Mouse (Mus musculus) E14TG2a.4 (cell line): ENCODE results near the gene Cyth1.

Source experiments
- CTCF ChIP-seq: conservative IDR thresholded peaks from 2 replicates; pipeline ENCODE4 v1.5.1; 2014; ENCODE audit warnings: low read length
- NANOG ChIP-seq: IDR thresholded peaks from 2 replicates; pipeline ENCODE4 v1.6.1; 2014; ENCODE audit warnings: borderline replicate concordance, low read length, mixed read lengths
- POU5F1 ChIP-seq: IDR thresholded peaks from 2 replicates; pipeline ENCODE4 v1.6.1; 2014; ENCODE audit warnings: low read length, borderline replicate concordance

DNA sequence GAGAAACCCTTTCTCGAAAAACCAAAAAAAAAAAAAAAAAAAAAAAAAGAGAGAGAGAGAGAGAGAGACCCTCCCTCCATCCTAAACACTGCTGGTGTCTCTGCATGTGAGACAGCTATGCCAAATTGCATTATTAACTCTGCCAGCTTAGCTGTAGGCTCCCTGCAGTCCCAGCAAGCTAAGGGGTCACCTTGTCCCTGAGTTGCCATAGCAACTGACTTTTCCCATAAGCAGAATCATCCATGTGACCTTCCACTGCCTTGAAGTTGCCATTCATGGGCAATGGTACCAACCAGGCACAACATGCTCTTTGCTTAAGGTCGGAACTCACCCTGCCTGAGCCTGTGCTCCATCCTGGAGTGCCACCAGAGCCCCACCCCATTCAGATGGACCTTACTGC lies 46.6 kb upstream of the Cyth1 start:
- TF ChIP-seq CTCF (no peak), NANOG (no peak), POU5F1 (no peak)
